Mouse (Mus musculus): ENCODE measurements around the gene Rnf224. TPM values are rescaled to one million over a fixed set of nuclear protein-coding genes. Genes with fewer than 3 reads are reported as not detected.

The Rnf224 gene
- total and polyA plus RNA-seq, 3 experiments = 0.10 TPM; not detected in 2

DNA sequence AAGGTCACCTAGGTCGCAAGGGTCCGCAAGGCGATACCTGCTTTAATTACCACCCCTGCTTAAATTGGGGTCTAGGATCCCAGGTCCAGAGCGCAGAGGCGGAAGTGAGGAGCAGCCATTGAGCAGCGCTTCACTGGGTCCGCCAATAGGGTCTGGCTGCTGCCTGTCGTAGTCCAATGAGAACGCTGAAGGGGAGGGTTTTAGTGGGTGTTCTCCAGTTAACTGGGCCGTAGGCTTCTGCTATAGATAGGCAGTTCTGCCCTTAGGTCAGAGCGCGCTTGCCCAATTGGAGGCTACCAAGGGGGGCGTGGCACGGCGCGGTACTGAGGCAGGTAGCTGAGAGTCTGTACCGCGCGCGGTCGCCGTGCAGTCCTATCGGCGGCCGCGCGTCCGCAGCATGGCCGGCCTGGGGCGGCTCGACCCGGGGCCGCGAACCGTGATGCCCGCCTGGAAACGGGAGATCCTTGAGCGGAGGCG, 25.7 kb upstream of the Rnf224 start, which contains the start of gene Tprn (continued):
- TF ChIP-seq ZC3H11A (IDR thresholded peaks at IDR 0.05; ENCODE audit: low read depth, low read length) (no peak), ETS1 (IDR thresholded peaks at IDR 0.05; ENCODE audit: low read depth, low read length) (no peak)

- H3K9me3 ChIP-seq (replicated peaks; ENCODE audit: insufficient read depth, low read length) = no peaks in the 10 kb centered on the region
- H3K27me3 ChIP-seq (ENCODE audit: control insufficient read depth in 1 of 2, insufficient read depth in 2 of 2, low read length in 2 of 2) = no peaks in the 10 kb centered on the region
- peaks cover 4 to 35% of the 10 kb centered on the region in 2 experiments; a peak in 3 of 4 replicates for H3K4me1 ChIP-seq (ENCODE audit: control insufficient read depth in 1 of 2, insufficient read depth in 2 of 2, low read length in 2 of 2)
- H3K4me3 ChIP-seq (ENCODE audit: control insufficient read depth in 1 of 2, insufficient read depth in 1 of 2, low read depth in 2 of 2, low read length in 2 of 2) = peak overlapping the region; percentile 79 to 80
- no peak for DNase-seq (ENCODE audit: low read depth, low spot score)
- H3K79me2 ChIP-seq (ENCODE audit: control insufficient read depth, insufficient read depth, low read length, poor library complexity) = peaks cover 43% of the 10 kb centered on the region
- TF ChIP-seq MAZ (IDR thresholded peaks at IDR 0.05; ENCODE audit: low read depth, low read length) = no peak
- no peak for TF ChIP-seq RAD21 (IDR thresholded peaks at IDR 0.05; ENCODE audit: low read depth, low read length)
- peak; percentile 50; the same call in 1 of the 2 replicates for TF ChIP-seq TBP (IDR thresholded peaks at IDR 0.05; ENCODE audit: low read depth, low read length)
- no peak for TF ChIP-seq E2F4 (IDR thresholded peaks at IDR 0.05; ENCODE audit: borderline replicate concordance, low read depth, low read length)
- TF ChIP-seq MEF2A (IDR thresholded peaks at IDR 0.05; ENCODE audit: extremely low read depth, insufficient replicate concordance, low read depth, low read length, poor library complexity, severe bottlenecking) = no peak
- TF ChIP-seq HCFC1 (IDR thresholded peaks at IDR 0.05; ENCODE audit: low read depth, low read length) = no peak
- peaks cover 0 to 24% of the 10 kb centered on the region in 2 experiments; a peak in 2 of 4 replicates for H3K36me3 ChIP-seq (ENCODE audit: control insufficient read depth in 1 of 2, insufficient read depth in 2 of 2, low read length in 2 of 2)
- H3K27ac ChIP-seq (ENCODE audit: control insufficient read depth, low read depth, low read length) = peak overlapping the region; percentile 70
- peak overlapping the region; percentile 86 for H3K9ac ChIP-seq (ENCODE audit: control insufficient read depth, low read depth, low read length, poor library complexity, severe bottlenecking)
Observed at GRCm38 (mm10) chr2:25261870-25262269, 25.3 kb upstream of the Rnf224 start.

- peaks cover 34% of the 10 kb centered on the region for H3K79me2 ChIP-seq (ENCODE audit: control insufficient read depth, insufficient read depth, low read length, poor library complexity)
- TF ChIP-seq ZC3H11A (IDR thresholded peaks at IDR 0.05; ENCODE audit: low read depth, low read length) (peak; percentile 80), JUND (IDR thresholded peaks at IDR 0.05; ENCODE audit: low read depth, low read length) (no peak), SMC3 (IDR thresholded peaks at IDR 0.05; ENCODE audit: low read depth, low read length) (peak; percentile 73), CTCF (IDR thresholded peaks at IDR 0.05 in 2 of 3, conservative IDR thresholded peaks at IDR 0.05 in 1 of 3; ENCODE audit: control insufficient read depth in 1 of 3, insufficient read depth in 1 of 3, low read depth in 2 of 3, low read length in 3 of 3, poor library complexity in 1 of 3, severe bottlenecking in 1 of 3) (peak; percentile 59 to 78 (median 64)), CHD1 (IDR thresholded peaks at IDR 0.05; ENCODE audit: low read depth, low read length) (no peak), POLR2A (IDR thresholded peaks at IDR 0.05; ENCODE audit: control insufficient read depth in 1 of 2, insufficient read depth in 1 of 2, low read depth in 1 of 2, low read length in 2 of 2, poor library complexity in 1 of 2) (no peak), RCOR1 (IDR thresholded peaks at IDR 0.05; ENCODE audit: low read depth, low read length) (no peak), HCFC1 (IDR thresholded peaks at IDR 0.05; ENCODE audit: low read depth, low read length) (no peak), CHD2 (IDR thresholded peaks at IDR 0.05; ENCODE audit: low read length) (no peak), SIN3A (IDR thresholded peaks at IDR 0.05; ENCODE audit: low read length) (peak; percentile 52; the same call in 1 of the 2 replicates), RAD21 (IDR thresholded peaks at IDR 0.05; ENCODE audit: low read depth, low read length) (peak; percentile 81)
- peak overlapping the region; percentile 36; the same call in 1 of the 2 replicates for H3K9ac ChIP-seq (ENCODE audit: control insufficient read depth, low read depth, low read length, poor library complexity, severe bottlenecking)
- H3K9me3 ChIP-seq (replicated peaks; ENCODE audit: insufficient read depth, low read length) = no peaks in the 10 kb centered on the region
- 0 out of 4 replicates have a peak overlapping the region, but pooled peaks of 1 of the 2 experiments have one; percentile 20 for H3K4me3 ChIP-seq (ENCODE audit: control insufficient read depth in 1 of 2, insufficient read depth in 1 of 2, low read depth in 2 of 2, low read length in 2 of 2)
- DNase-seq (ENCODE audit: low read depth, low spot score) = peak; percentile 65
- no peaks in the 10 kb centered on the region for H3K27me3 ChIP-seq (ENCODE audit: control insufficient read depth in 1 of 2, insufficient read depth in 2 of 2, low read length in 2 of 2)
- H3K36me3 ChIP-seq (ENCODE audit: control insufficient read depth in 1 of 2, insufficient read depth in 2 of 2, low read length in 2 of 2) = peaks cover 0 to 10% of the 10 kb centered on the region in 2 experiments; a peak in 2 of 4 replicates
- H3K4me1 ChIP-seq (ENCODE audit: control insufficient read depth in 1 of 2, insufficient read depth in 2 of 2, low read length in 2 of 2) = peaks cover 2 to 16% of the 10 kb centered on the region in 2 experiments; a peak in 2 of 4 replicates
- no peak overlapping the region for H3K27ac ChIP-seq (ENCODE audit: control insufficient read depth, low read depth, low read length)
Observed at GRCm38 (mm10) chr2:25258887-25259286, 22.3 kb upstream of the Rnf224 start.
